Mouse (Mus musculus): ENCODE data around the gene Fam71b.

- TF ChIP-seq CTCF (IDR thresholded peaks at IDR 0.05; ENCODE audit: borderline replicate concordance, insufficient read depth, low read length) (no peak), POLR2A (IDR thresholded peaks at IDR 0.05; ENCODE audit: low read depth, low read length) (no peak)
These were observed 6.8 kb upstream of the Fam71b start, which contains the start of gene Itk for GRCm38 (mm10) chr11:46389336-46390117.

All from embryonic fibroblast, embryonic 13.5 days (primary cell).